Mouse (Mus musculus): ENCODE results near the gene Hspa4l.

GRCm38 (mm10) chr3:40813275-40813674, 69.0 kb downstream of the Hspa4l start:
- no peak for TF ChIP-seq CTCF (IDR thresholded peaks at IDR 0.05; ENCODE audit: low read depth, low read length)
- TF ChIP-seq POLR2A (IDR thresholded peaks at IDR 0.05; ENCODE audit: borderline replicate concordance, low read depth, low read length), result no peak

Data from bone marrow macrophage, adult 2 months (primary cell).